8 mouse cellular contexts compared by ENCODE assay signal in genomic region chr9:112174407-112175357, GRCm38 (mm10).
A peak's percentile ranks its signal among the peaks of the same experiment; 100 is the strongest.
DNase-seq lines count a peak whose midpoint lies in the region; ATAC-seq lines count a peak whose summit lies in the region.

No protein-coding gene starts in this region.

- peak; percentile 46 for DNase-seq in heart, adult 11 months
- DNase-seq in heart, postnatal 25 days (ENCODE audit: low spot score): no peak
- peak; percentile 36 for DNase-seq in urinary bladder, postnatal 14 days (ENCODE audit: low spot score)
- no peak for DNase-seq in urinary bladder, postnatal 36 days (ENCODE audit: low spot score in 2 of 2)
- DNase-seq in adipocyte (ENCODE audit: low spot score): no peak
- DNase-seq in layer of hippocampus, adult 9-11 months: no peak

- peaks cover 5% of the 10 kb centered on the region; the same call in 1 of the 2 replicates for H3K36me3 ChIP-seq in forebrain, embryonic 16.5 days (ENCODE audit: control insufficient read depth, insufficient read depth)

- 18% methylated on average over 15 of the region's 15 CpGs for WGBS in forebrain, embryonic 16.5 days

- intact Hi-C loops in heart, postnatal 25 days (cut with DNase I): no loop called here

- H3K27me3 ChIP-seq in forebrain, embryonic 16.5 days (replicated peaks; ENCODE audit: control insufficient read depth, insufficient read depth, low read length): no peaks in the 10 kb centered on the region

- H3K4me1 ChIP-seq in forebrain, embryonic 16.5 days (replicated peaks; ENCODE audit: control insufficient read depth, insufficient read depth, low read length): no peaks in the 10 kb centered on the region; the same call in 1 of the 2 replicates

- H3K9ac ChIP-seq in forebrain, embryonic 16.5 days (replicated peaks; ENCODE audit: low read depth, low read length): no peak overlapping the region

- H3K4me3 ChIP-seq in forebrain, embryonic 16.5 days (replicated peaks; ENCODE audit: low read length): no peak overlapping the region

- H3K9me3 ChIP-seq in forebrain, embryonic 16.5 days (ENCODE audit: control insufficient read depth, low read length): no peaks in the 10 kb centered on the region

- H3K27ac ChIP-seq in forebrain, embryonic 16.5 days (ENCODE audit: low read length): no peak overlapping the region

- ATAC-seq in forebrain, embryonic 16.5 days: peak; percentile 50; the same call in 1 of the 2 replicates
- peak; percentile 56 for ATAC-seq in megakaryocyte, adult 5-6 weeks (ENCODE audit: poor library complexity, severe bottlenecking)

- H3K4me2 ChIP-seq in forebrain, embryonic 16.5 days (ENCODE audit: low read length): no peak overlapping the region

Comparison
In these comparisons a context has a peak if more than half of its experiments do, and no peak if none do; other contexts are left out.
1. DNase-seq: peak in heart, adult 11 months (single experiment) and urinary bladder, postnatal 14 days (single experiment); none in heart, postnatal 25 days (single experiment), urinary bladder, postnatal 36 days (0 of 2), adipocyte (single experiment) and layer of hippocampus, adult 9-11 months (single experiment).